Mouse (Mus musculus) intestine, embryonic 16.5 days (tissue): Measurements from ENCODE around the gene Tmem254a. TPM values are rescaled to one million over a fixed set of nuclear protein-coding genes. Genes with fewer than 3 reads are reported as not detected.
A peak's percentile ranks its signal among the peaks of the same experiment; 100 is the strongest.
"Not testable (repeated sequence)": the region's sequence is repeated elsewhere in the genome, so short reads cannot be mapped to it uniquely, and the experiment has no call there.

Experiments
- ATAC-seq: fragments of 200-750 bp; cut with Nextera tagmentation; 2 replicates; pipeline ENCODE4 v1.8.0; 2017; ENCODE audit warnings: moderate TSS enrichment, moderate library complexity
- H3K27ac ChIP-seq: fragments of 300-500 bp; sonication (generic); 2 replicates; pipeline ENCODE4 v1.5.1; 2014; ENCODE audit warnings: mild to moderate bottlenecking, low read length
- H3K27me3 ChIP-seq: fragments of 300-500 bp; sonication (generic); replicated peaks from 2 replicates; pipeline ENCODE4 v1.6.1; 2014; ENCODE audit warnings: low read length, control low read depth, mixed read lengths; ENCODE audit not compliant: control insufficient read depth, insufficient read depth
- H3K36me3 ChIP-seq: fragments of 300-500 bp; sonication (generic); 2 replicates; pipeline ENCODE4 v1.6.1; 2014; ENCODE audit warnings: low read length, control low read depth; ENCODE audit not compliant: control insufficient read depth, insufficient read depth
- H3K4me1 ChIP-seq: fragments of 300-500 bp; sonication (generic); 2 replicates; pipeline ENCODE4 v1.6.1; 2014; ENCODE audit warnings: low read length, control low read depth, mixed read lengths; ENCODE audit not compliant: control insufficient read depth, insufficient read depth
- H3K4me2 ChIP-seq: fragments of 300-500 bp; sonication (generic); 2 replicates; pipeline ENCODE4 v1.6.1; 2014; ENCODE audit warnings: low read depth, low read length, control low read depth
- H3K4me3 ChIP-seq: fragments of 300-500 bp; sonication (generic); 2 replicates; pipeline ENCODE4 v1.5.1; 2014; ENCODE audit warnings: mild to moderate bottlenecking, low read length
- H3K9ac ChIP-seq: fragments of 300-500 bp; sonication (generic); 2 replicates; pipeline ENCODE4 v1.6.1; 2014; ENCODE audit warnings: low read depth, low read length
- H3K9me3 ChIP-seq: fragments of 300-500 bp; sonication (generic); 2 replicates; pipeline ENCODE4 v1.6.1; 2016; ENCODE audit warnings: low read length, control low read depth; ENCODE audit not compliant: control insufficient read depth
- WGBS: fragments of 180-500 bp; shearing (Covaris S2); extraction: QIAGEN DNeasy Blood & Tissue Kit; methylation state at CpG from one replicate; pipeline ENCODE4 v1.1.7; 2014; 5-methylcytosine and 5-hydroxymethylcytosine counted together
- polyA plus RNA-seq: library from polyadenylated mRNA; unstranded; fragments of >200 nt; fragmentation: Nextera tagmentation; extraction: Ambion mirVana; gene quantifications from 2 replicates; pipeline ENCODE4 v1.2.1, GENCODE M21; 2015

Gene Tmem254a
- polyA plus RNA-seq, 1 experiment from 2014 or later, result 5.2 TPM

GRCm38 (mm10) chr14:25903000-25903399, 24.5 kb downstream of the Tmem254a start, which contains the start of gene Plac9a:
Plac9a (minus strand) TSS chr14:25903100.
- H3K27ac ChIP-seq, H3K9me3 ChIP-seq, ATAC-seq, H3K36me3 ChIP-seq, H3K4me2 ChIP-seq, H3K27me3 ChIP-seq, H3K4me1 ChIP-seq, H3K4me3 ChIP-seq, H3K9ac ChIP-seq: not testable (repeated sequence)
- WGBS, result no CpG with 5 or more reads among the region's 10 CpGs

- not testable (repeated sequence) for H3K4me2 ChIP-seq, H3K27me3 ChIP-seq, H3K4me3 ChIP-seq, H3K36me3 ChIP-seq, H3K9ac ChIP-seq, H3K9me3 ChIP-seq, H3K27ac ChIP-seq, ATAC-seq, H3K4me1 ChIP-seq
- WGBS, result no CpG with 5 or more reads among the region's 7 CpGs
Observed at GRCm38 (mm10) chr14:25895686-25896085, 31.8 kb downstream of the Tmem254a start.

GRCm38 (mm10) chr14:25894566-25894965, 32.9 kb downstream of the Tmem254a start:
- not testable (repeated sequence) for H3K4me3 ChIP-seq, H3K4me2 ChIP-seq, H3K9me3 ChIP-seq, H3K27ac ChIP-seq, H3K9ac ChIP-seq, H3K4me1 ChIP-seq, H3K27me3 ChIP-seq, H3K36me3 ChIP-seq
- no CpG with 5 or more reads among the region's 3 CpGs for WGBS
- peak; percentile 38; the same call in 1 of the 2 replicates for ATAC-seq

- H3K4me2 ChIP-seq, ATAC-seq, H3K9ac ChIP-seq, H3K27me3 ChIP-seq, H3K9me3 ChIP-seq, H3K27ac ChIP-seq, H3K36me3 ChIP-seq, H3K4me3 ChIP-seq, H3K4me1 ChIP-seq: not testable (repeated sequence)
- WGBS, result no CpG with 5 or more reads among the region's 12 CpGs
Observed at GRCm38 (mm10) chr14:25885886-25886285, 41.6 kb downstream of the Tmem254a start.

- not testable (repeated sequence) for H3K36me3 ChIP-seq, H3K27ac ChIP-seq, H3K4me3 ChIP-seq, H3K9ac ChIP-seq, H3K9me3 ChIP-seq, H3K4me2 ChIP-seq, H3K27me3 ChIP-seq, H3K4me1 ChIP-seq
- ATAC-seq, result peak; percentile 48; the same call in 1 of the 2 replicates
- WGBS, result no CpG with 5 or more reads among the region's 9 CpGs
Observed at GRCm38 (mm10) chr14:25881769-25882168, 45.7 kb downstream of the Tmem254a start.

GRCm38 (mm10) chr14:25876640-25877039, 50.8 kb downstream of the Tmem254a start:
- no CpG with 5 or more reads among the region's 7 CpGs for WGBS
- not testable (repeated sequence) for H3K4me3 ChIP-seq, ATAC-seq

More at GRCm38 (mm10) chr14:25876640-25877039, 50.8 kb downstream of the Tmem254a start:
- H3K27ac ChIP-seq, H3K4me1 ChIP-seq, H3K27me3 ChIP-seq, H3K36me3 ChIP-seq, H3K9ac ChIP-seq, H3K4me2 ChIP-seq, H3K9me3 ChIP-seq: not testable (repeated sequence)

Other genes with a start within 250 kb of the Tmem254a start
- gene Ppif, start 233.5 kb downstream of the Tmem254a start, polyA plus RNA-seq, result 125 and 134 TPM in 2 replicates
- 9.1 and 10.0 TPM in 2 replicates for gene Zcchc24, start 158.6 kb downstream of the Tmem254a start, polyA plus RNA-seq
- gene Anxa11, start 85.5 kb downstream of the Tmem254a start, polyA plus RNA-seq, result 95.3 and 105 TPM in 2 replicates
- 0.86 and 1.9 TPM in 2 replicates for gene Plac9a, start 24.6 kb downstream of the Tmem254a start, polyA plus RNA-seq
- gene Cphx1, start 10.6 kb upstream of the Tmem254a start, polyA plus RNA-seq, result 0.33 TPM in 1 of 2 replicates, not detected in the other
- 0.40 and 0.71 TPM in 2 replicates for gene Duxbl1, start 50.9 kb upstream of the Tmem254a start, polyA plus RNA-seq
- gene Gm9780, start 115.0 kb upstream of the Tmem254a start, polyA plus RNA-seq, result 21.4 and 24.3 TPM in 2 replicates
- gene Tmem254c, start 139.7 kb upstream of the Tmem254a start, polyA plus RNA-seq, result 56.1 and 61.1 TPM in 2 replicates
- not detected in 2 replicates for gene Cphx2, start 153.8 kb upstream of the Tmem254a start, polyA plus RNA-seq
- 0.21 TPM in 1 of 2 replicates, not detected in the other for gene Cphx3, start 154.6 kb upstream of the Tmem254a start, polyA plus RNA-seq
- gene Duxbl2, start 190.7 kb upstream of the Tmem254a start, polyA plus RNA-seq, result 0.70 TPM in 1 of 2 replicates, not detected in the other